Mouse (Mus musculus): Measurements from ENCODE around the gene Npr1.
A peak's percentile ranks its signal among the peaks of the same experiment; 100 is the strongest.

The Npr1 gene

GRCm38 (mm10) chr3:90437131-90437530 is 28.5 kb downstream of the Npr1 start:
- no peak for DNase-seq (ENCODE audit: low spot score in 2 of 2)

GRCm38 (mm10) chr3:90434073-90434730 is 31.5 kb downstream of the Npr1 start:
- no peak for DNase-seq (ENCODE audit: low spot score in 2 of 2)

GRCm38 (mm10) chr3:90433381-90434020 is 32.2 kb downstream of the Npr1 start, which contains the start of gene Ints3:
TSS of gene Ints3 (minus strand) at chr3:90433622.
- peak; percentile 100 for DNase-seq (ENCODE audit: low spot score in 2 of 2)

GRCm38 (mm10) chr3:90432811-90433219 is 32.9 kb downstream of the Npr1 start:
- DNase-seq (ENCODE audit: low spot score in 2 of 2): peak in 1 of 2 experiments; percentile 61

DNA sequence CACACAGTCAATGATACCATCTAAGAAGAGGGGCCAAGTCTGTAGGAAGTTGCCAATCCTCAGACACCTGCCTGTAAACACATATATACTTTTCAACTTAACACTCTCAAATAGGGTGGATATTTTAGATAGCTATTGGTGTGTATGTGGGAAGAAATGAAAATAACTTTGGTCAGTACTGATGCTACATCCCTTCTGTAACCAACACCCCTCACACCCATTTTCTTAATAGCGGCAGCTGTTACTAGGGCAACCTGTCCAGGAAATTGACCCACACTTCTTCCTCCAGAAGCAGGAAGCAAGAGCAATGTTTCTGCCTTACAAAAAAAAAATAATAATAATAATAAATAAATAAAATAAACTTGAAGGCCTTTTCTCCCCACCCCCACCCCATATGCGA is 33.3 kb downstream of the Npr1 start:
- no peak for DNase-seq (ENCODE audit: low spot score in 2 of 2)

- DNase-seq (ENCODE audit: low spot score in 2 of 2): no peak
Measured at GRCm38 (mm10) chr3:90429576-90429975, 36.1 kb downstream of the Npr1 start.

DNA sequence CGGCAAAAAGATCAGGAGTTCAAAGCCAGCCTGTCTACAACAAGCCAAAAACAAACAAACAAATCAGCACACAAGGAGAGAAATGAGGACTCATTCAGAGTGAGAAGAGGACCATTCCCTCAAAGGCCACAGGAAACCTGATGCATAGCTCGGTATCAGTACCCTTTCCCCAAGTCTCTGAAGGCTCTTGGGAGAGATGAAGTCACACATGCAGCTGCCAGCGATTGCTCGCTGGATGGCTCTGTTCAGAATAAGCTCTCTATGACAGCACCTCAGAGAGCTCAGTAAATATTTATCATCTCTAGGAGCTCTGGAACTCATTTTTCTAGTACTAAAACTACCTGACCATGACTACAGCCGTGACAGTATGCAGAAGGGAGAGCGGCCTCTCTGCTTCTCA is 37.5 kb downstream of the Npr1 start:
- DNase-seq (ENCODE audit: low spot score in 2 of 2): no peak

- DNase-seq (ENCODE audit: low spot score in 2 of 2): no peak
Measured at GRCm38 (mm10) chr3:90427574-90427973, 38.1 kb downstream of the Npr1 start.

- no peak for DNase-seq (ENCODE audit: low spot score in 2 of 2)
Measured at GRCm38 (mm10) chr3:90425499-90425898, 40.2 kb downstream of the Npr1 start.

DNA sequence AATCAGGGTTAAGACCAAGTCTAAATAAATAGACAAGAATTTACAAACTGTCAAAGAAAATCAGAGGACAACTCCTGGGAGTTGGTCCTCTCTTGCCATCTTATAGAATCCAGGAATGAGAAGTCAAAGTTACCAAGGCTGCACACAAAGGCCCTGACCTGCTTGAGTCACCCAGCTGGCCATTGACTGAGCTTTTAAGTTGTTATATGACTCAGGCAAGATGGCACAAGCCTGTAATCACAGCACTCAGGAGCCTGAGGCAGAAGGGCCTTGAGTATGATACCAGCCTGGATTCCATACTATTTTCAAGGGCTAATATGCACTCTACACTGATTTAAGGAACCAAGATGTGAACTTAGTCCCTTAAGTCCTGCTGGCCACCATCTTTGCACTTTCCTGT is 42.1 kb downstream of the Npr1 start:
- DNase-seq (ENCODE audit: low spot score in 2 of 2): no peak

- DNase-seq (ENCODE audit: low spot score in 2 of 2): no peak
Measured at GRCm38 (mm10) chr3:90420696-90421095, 45.0 kb downstream of the Npr1 start.

DNA sequence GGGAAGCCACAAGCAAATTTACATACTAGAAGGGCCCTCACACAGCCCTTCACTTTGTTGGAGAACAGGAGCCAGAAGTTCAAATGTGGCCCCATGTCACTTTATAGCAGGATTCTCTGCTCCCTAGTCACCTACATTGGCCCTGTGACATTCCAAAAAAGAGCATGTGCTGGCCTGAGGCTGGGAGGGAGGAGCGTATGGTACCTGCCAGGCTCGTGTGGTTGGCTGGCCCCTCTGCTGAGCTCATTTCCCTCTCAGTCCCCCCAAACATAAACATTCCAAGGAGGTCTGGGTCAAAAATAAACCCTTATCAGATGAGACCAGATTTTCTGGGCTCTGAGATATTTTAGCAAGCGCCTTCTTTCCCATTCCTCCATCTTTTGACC is 52.7 kb downstream of the Npr1 start:
- no peak for DNase-seq (ENCODE audit: low spot score in 2 of 2)

- peak; percentile 59 to 76 for DNase-seq (ENCODE audit: low spot score in 2 of 2)
Measured at GRCm38 (mm10) chr3:90412312-90413010, 53.2 kb downstream of the Npr1 start.

GRCm38 (mm10) chr3:90408721-90409120 is 56.9 kb downstream of the Npr1 start:
- DNase-seq (ENCODE audit: low spot score in 2 of 2): no peak

GRCm38 (mm10) chr3:90406414-90406813 is 59.3 kb downstream of the Npr1 start:
- no peak for DNase-seq (ENCODE audit: low spot score in 2 of 2)

- no peak for DNase-seq (ENCODE audit: low spot score in 2 of 2)
Measured at GRCm38 (mm10) chr3:90404609-90405008, 61.1 kb downstream of the Npr1 start.

DNA sequence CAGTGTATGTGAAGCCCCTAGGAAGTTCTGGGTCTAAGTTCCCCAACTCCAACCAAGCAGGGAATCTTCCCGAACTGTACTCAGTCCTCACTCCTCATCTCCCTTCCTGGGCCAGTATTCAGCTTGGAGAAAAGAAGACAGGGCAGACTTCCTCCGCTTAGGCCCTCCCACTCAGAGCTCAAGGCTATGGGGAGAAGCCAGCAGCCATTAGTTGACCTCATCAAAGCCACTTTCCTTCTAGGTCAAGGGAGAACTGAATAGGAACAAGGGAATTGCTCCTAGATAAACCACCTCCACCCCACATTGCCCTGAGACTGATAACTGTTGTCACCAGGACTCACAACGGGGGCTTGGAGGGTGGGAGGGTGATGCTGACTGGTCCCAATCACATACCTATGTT is 61.5 kb downstream of the Npr1 start:
- no peak for DNase-seq (ENCODE audit: low spot score in 2 of 2)

DNA sequence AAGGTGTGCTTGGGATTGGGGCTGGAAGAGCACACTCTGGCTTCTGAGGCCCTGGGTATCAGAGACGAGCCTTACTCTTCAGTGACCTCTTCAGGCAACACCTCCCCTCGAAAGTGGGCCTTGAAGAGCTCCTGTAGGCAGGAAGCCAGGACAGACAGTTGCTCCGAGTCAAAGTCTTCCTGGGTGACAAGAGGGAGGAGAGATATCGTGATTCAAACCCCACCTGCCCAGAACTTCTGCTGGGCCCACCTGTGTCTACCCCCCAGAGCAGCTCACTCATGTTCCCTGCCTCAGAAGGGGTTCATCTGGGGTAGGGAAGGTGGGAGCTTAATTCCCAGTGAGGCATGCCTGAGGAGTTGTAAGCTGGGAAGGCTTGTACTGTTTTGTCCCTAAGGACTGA is 64.7 kb downstream of the Npr1 start:
- DNase-seq (ENCODE audit: low spot score in 2 of 2): no peak

Data from right cerebral cortex, postnatal 10 days (tissue).